Mouse (Mus musculus) kidney, adult 11 months (tissue): ENCODE data around the gene Samd4b.

Experiments used
- DNase-seq: peaks from one replicate; pipeline ENCODE4 v3.0.0; 2022

Samd4b gene

DNA sequence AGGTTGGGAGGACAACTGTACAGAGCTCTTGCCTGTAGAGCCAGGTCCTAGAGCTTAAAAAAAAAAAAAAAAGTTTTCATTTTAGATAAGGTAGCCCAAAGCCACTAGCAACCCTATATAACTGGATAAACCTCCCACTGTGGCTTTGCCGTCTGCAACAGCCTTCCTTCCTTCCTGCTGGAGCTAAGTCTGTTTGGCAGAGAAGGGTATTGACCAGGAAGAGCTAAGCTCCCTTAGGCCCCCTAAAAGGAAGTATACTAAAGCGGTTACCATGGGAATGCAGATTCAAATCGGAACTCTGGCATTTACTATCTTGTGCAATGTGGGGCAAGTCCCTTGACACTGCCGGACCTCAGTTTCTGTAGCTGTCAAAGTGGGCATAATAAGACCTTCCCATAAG lies 155.3 kb downstream of the Samd4b start:
- no peak for DNase-seq

DNA sequence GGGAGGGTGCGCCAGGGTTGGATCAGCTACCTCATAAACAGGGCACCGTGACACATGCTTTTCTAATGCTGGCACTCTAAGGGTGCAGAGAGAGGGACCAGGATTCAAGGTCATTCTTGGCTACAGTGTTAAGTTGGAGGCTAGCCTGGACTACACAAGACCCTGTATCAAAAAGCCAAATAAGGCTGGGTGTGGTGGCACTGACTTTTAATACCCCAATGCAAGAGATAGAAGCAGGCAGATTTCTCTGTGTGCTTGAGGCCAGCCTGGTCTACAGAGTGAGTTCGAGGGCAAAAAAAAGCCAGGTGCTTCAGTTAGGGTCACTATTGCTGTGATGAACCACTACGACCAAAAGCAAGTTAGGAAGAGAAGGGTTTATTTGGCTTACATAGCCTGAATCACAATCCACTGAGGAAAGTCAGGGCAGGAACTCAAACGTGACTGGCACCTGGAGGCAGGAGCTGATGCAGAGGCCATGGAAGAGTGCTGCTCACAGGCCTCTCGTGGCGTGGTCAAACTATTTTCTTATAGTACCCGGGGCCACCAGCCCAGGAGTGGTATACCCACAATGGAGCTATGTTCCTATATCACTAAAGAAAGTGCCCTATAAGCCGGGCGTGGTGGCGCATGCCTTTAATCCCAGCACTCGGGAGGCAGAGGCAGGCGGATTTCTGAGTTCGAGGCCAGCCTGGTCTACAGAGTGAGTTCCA lies 156.0 kb downstream of the Samd4b start:
- DNase-seq: no peak

DNA sequence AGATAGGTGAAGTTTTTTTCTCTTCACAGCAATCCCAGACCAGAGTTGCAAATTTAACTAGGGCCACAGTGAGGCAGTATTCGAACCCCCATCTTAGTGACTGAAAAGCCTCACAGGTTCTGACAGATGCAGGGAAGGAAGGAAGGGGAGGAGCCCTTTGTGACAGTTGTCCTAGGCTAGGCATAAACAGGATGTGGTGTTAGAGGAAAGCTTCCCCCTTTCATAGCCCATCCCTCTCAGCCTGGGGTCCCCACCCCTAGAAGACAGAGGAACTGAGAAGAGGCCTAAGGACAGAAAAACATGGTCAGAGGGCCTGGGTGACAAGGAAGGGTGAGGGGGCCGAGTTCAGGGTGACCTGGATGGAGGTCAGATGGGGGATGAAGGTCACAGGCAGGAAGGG lies 157.2 kb downstream of the Samd4b start:
- peak; percentile 49 for DNase-seq

DNA sequence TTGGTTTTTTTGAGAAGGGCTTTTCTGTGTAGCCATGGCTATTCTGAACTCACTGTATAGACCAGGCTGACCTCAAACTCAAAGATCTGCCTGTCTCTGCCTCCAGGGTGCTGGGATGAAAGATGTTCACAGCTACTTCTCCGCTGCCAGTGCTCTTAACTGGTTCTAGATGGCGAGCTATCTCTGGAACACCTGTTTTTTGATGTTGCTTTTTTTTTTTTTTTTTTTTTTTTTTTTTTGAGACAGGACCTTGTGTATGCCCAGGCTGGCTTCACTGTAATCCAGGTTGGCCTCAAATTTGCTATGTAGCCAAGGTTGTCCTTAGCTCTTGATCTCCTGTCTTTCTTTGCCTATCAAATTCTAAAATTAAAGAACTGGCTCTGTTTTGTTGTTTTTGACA lies 159.2 kb downstream of the Samd4b start:
- DNase-seq: no peak

DNA sequence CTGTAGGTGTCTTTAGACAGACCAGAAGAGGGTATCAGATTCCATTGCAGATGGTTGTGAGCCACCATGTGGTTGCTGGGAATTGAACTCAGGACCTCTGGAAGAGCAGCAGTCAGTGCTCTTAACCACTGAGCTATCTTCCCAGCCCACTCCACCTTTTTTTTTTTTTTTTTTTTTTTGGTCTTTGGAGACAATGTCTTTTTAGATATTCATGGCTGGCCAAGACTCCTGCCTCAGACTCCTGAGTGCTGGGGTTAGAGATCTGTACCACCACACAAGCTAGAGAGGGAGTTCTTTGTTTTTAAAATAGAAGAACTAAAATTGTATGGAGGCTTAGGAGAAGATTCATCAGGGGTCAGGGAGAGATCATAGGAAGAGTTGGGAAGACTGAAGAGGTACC lies 160.0 kb downstream of the Samd4b start:
- no peak for DNase-seq

DNA sequence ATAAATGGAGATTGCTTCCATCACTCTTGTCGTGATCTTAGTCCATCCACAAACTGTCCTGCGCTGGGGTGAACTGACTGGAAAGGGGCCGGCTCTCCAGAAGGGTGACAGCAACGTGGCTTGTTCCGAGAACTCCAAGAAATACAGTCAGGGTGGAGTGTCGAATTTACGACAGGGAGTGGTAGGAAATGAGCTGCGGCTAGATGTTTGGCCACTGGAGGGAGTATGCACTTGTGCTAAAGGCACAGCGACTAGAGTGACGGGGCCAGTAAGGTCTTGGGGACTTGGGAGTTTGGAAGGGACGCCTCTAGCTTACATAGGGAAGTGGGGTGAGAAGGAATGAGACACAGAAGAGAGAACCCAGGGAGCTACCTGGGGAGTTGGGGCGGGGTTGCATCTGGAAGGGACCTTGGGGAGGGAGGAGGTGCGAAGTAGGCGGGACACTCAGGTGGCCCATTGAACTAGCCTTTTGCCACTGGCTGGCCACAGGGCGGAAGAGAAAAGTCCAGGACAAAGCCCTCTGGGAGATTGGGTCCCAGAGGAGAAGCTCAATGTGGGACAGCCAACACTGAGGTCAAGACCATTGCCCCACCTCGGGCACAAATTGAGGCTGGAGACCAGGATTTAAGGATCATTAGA lies 160.9 kb downstream of the Samd4b start, which contains the start of gene Gmfg:
Gene Gmfg, plus strand, starts transcription at position 516 of the 639 bp plus-strand sequence.
- peak; percentile 86 for DNase-seq

DNA sequence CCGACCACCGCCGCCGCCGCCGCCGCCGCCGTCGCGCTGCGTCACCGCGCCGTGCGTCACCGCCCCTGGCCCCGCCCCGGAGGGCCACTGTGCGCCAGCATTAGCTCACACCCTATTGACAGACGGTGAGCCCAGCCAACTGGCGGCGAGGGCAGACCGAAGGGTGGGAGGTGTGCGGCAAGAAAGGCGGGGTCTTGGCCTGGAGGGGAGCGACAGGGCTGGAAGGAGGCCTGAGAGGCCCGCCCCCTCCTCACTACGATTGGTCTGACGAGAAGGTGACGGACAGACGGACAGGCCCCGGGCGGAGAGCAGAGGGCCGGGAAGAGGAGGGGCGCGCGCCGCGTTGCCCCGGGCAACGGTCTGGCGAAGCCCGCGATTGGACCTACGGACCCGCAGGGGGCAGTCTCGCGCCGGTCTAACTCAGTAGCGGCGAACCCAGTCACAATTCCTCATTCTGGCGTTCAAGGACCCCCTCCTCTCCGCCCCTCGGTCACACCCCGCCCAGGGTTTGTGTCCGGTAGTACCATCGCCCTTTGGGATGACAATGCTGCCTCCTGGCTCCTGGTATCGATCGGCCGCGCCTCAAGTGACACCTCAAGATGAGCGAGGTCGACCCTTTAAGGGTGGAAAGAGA lies 161.6 kb downstream of the Samd4b start:
- peak; percentile 100 for DNase-seq

DNA sequence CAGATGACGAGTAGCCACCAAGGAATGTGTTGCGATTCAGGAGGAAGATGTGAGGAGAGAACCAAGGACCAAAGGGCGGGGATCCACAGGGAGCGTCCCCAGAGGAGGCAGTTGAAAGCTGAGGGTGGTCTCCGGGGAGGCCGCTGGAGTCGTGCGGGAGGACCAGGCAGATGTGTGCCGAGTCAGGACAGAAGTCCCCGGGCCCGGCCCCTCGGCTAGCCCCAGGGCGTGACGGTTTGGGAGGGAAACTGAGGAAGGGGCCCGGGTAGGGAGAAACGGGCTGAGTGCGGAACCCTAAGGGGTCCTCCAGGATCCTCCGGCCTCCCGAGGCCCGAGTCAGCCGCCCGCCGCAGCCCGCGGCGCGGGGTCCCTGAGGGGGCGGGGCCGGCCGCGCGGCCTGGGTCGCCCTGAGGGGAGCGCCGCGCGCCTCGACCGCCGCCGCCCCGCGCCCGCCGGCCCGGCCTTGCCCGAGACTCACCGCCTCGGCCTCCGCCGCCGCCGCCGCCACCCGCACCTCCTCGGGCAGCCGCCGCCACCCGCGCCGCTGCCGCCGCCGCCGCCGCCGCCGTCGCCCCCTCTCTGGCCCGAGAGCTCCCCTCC lies 162.2 kb downstream of the Samd4b start:
- peak; percentile 26 for DNase-seq

DNA sequence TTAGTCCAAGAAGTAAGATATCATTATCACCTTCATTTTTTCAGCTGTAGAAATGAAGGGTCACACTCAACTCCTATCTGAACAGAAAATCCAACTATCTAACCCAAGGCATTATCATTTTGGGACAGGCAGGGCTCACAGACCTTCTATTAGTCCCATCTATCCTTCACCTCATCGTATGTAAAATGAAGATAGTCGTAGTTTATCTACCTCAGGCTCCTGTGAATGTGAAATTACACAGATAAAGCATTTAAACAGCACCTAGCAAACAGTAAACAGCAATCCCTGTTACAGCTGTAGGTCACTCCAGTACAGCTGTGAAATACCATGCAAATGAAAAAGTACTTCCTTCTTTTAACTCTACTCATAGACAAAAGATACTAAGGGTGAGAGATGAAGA lies 165.7 kb downstream of the Samd4b start:
- DNase-seq: no peak

DNA sequence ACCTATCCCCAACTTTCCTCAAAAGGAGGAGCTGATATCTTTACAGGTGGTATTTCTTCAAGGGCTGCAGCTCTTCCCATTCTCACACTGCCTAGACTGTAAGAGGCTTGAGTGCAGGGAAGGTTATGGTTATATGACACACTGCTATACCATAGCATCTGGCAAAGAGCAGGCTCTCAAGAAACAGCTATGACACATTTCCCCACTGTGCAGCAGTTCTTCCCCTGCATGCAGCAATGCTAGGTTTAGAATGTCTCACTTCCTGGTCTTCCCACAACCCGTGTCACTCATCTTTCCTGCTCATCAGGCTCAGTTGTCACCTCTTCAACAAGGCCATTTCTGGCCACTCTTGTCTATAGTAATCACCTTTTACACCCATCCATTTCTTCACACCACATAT lies 167.4 kb downstream of the Samd4b start:
- DNase-seq: no peak

DNA sequence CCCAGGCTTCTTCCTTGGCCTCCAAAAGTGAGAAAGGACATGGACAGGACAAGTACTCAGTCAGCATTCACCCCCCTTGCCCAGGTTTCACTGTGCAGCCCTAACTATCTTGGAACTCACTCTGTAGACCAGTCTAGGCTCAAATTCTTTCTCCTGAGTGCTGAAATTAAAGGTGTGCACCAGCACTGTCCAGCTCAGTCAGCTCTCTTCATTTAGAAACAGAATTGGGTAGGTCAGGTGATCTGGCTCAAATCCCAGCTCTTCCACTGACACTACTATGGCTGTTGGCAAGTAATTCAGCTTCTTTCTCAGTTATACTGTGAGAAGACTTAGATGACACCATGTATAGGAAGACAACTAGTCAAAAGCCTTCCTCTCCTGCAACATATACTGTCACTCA lies 170.2 kb downstream of the Samd4b start:
- DNase-seq: no peak

DNA sequence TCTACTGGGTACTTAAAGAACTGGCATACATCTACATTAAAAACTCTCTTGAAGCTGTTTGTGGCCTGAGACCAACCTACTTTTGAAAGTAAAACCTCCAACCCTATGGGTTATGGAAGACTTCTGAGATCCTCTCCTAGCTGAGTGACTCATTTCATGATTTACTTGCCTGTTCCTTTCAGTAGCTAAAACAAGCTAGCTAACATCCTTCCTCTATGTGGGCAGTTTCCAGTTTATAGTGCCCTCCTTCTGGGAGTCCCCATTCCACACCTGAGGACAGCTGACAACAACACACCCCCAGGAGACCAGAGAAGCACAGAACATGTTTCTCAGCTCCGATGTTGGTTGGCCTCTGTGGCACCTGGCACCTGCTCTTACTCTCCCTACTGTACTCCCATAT lies 174.9 kb downstream of the Samd4b start:
- no peak for DNase-seq

DNA sequence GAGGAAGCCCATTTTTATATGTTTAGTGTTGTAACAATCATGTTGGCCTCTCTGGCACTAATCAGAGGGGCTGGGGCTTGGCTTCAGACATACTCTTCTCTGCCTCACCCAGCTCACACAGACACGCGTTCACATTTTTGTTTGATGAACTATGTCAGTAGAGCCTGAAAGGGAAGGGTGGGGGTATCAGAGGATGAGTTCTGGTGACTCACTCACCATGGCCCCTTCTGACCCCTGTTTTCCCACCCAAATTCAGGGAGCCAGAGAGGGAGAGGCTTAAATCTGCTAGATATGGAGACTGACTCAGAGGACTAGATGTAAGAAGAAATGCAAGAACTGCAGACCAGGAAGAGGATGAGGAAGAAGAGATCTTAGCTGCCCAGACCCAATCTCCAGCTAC lies 178.5 kb downstream of the Samd4b start:
- no peak for DNase-seq

DNA sequence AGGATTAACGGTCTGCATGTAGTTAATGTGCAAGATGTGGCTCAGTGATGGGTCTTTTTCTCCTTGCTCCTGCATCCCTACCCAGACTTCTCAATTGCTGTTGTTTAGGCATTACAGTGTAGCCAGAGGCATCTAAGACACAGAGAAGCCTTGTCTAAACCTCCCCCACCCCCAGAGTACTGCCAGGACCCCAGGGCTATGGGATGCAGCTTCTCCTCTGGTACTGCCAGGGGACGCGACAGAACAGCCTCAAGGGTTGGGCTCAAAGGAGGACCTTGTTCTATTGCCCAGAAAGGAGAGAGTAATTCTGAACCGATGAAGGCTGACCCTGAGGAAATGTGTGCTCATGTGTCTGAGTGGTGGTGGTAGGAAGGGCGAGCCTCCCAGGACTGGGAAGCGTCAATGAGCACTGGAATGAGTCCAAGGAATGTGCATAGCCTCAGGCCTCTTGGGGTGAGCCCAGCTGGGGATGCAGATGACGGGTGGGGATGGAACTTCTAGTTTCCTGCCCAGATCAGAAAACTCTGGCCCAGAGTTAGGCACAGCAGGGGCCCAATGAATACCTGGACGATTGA lies 179.8 kb downstream of the Samd4b start:
- DNase-seq: peak; percentile 73

DNA sequence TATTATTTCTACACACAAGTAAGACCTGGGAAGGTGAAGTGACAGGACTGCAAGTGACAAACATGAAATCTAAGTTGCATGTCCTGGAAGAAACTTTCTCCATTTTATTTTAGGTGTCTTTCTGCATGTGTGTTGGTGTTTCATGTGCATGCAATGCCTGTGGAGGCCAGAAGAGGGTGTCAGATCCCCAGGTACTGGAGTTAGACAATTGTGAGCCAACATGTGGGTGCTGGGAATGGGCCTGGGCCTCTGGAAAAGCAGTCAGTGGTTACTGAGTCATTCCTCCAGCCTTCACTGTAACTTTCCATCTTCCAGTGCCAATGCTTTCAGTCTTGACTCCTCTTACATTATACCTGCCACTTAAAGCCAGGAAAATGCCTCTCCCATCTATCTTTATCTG lies 180.6 kb downstream of the Samd4b start:
- DNase-seq: no peak

DNA sequence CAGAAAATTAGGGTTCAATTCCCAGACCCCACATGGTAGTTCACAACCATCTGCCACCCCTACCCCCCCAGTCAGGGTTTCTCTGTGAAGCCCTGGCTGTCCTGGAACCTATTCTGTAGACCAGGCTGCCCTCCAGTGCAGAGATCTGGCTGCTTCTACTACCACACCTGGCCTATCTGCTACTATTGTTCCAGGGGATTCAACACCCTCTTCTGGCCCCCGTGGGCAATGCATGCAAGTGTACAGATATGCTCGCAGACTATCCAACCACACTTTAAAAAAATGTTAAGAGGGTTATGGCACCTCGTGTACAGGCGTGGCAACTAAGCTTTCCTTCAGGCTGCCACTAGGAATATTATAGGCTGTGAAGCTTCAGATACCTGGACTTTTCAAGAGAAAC lies 185.1 kb downstream of the Samd4b start:
- no peak for DNase-seq

DNA sequence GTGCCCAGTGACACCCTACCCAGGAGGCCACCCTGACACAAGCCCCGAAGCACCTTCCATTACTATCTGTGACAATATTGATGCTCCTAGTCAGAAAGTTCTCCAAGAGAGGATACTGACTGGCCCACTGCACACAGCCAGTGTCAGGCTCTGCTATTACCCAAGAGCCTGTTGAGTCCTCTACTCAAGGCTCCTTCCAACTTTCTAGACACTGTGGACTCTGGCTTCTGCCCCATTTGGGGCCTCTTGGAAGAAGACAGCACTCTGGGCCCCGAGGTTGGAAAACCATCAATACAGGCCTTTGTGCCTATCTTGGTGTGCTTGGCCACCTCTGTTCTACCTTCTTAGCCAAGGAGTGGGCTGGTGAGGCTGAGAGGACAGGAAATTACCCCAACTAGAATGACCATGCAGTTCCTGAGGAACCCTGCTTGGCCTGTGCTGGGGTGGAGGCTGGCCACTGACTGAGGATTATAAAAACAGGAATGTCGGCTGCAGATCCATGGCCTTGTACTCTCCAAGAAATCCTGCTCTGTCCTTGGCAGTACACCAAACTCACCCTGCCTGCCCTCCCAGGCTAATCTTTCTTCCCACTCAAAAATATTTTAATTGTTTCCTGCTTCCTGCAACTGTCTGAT lies 187.0 kb downstream of the Samd4b start:
- peak; percentile 75 for DNase-seq

DNA sequence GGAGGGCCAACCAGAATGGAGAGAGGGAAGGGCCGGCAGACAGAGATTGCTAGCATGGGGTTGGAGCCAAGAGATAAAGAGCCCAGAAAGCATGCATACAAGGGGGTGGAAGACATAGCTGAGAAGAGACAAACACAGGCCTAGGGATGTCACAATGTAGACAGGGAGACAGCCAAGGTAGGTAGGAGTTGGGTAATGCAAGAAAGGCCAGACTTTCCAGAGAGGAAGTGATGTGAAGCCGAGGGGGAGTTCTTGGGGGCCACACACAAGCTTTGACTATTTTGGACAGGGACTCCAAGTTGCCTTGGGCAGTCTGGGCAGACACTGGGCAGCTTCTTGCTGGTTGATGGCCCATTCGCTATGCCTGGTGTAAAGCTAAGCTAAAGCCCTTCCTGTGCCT lies 196.0 kb downstream of the Samd4b start:
- DNase-seq: no peak

DNA sequence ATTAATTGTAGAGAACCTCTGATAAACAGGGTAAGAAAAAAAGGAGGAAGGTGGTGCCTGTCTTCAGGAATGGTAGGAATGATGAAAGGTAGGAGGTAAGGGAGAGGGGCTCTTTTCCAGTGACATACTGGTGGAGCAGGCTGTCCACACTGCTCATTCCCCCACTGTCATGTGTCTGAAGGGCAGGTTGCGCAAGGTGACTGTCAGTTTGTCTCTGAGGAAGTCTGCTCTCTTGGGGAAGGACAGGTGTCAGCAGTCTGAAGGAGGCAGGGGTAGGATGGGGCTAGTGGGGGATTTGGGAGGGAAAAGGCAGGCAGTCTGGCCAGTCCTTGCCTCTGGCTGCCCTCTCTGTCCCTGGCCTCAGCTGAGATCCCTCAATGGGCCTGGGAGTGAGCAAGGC lies 196.9 kb downstream of the Samd4b start:
- no peak for DNase-seq

DNA sequence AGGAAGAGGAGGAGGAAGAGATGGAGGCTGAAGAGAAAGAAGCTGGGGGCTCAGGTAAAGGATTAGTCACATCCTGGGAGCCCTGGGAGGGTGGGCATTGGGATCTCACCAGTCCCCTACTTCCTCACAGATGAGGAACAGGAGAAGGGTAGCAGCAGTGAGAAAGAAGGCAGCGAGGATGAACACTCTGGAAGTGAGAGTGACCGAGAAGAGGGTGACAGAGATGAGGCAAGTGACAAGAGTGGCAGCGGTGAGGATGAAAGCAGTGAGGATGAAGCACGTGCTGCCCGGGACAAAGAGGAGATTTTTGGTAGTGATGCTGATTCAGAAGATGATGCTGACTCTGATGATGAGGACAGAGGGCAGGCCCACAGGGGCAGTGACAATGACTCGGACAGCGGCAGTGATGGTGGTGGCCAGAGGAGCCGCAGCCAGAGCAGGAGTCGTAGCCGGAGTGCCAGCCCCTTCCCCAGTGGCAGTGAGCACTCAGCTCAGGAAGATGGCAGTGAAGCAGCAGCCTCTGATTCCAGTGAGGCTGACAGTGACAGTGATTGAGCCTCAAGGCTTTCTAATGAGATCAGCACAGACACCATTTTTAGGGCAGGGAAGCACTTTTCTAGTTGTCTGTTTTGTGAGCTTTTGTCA lies 199.1 kb downstream of the Samd4b start:
- DNase-seq: no peak

DNA sequence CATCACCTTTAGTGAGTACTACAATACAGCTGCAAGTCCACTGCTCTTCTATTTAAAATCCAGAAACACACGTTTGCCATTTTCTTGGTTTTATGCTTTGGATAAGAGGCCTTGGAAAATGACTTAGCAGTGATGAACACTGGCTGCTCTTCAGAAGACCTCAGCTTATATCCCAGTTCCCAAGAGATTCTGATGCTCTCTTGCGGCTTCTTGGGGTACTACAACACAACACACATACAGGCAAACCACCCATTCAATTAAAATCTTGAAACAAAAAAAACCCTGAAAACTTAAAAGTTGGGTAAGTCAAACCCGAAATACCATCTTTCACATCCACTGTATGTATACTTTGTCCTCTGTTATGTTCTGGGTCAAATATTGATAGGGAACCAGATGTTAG lies 199.9 kb downstream of the Samd4b start:
- DNase-seq: no peak

DNA sequence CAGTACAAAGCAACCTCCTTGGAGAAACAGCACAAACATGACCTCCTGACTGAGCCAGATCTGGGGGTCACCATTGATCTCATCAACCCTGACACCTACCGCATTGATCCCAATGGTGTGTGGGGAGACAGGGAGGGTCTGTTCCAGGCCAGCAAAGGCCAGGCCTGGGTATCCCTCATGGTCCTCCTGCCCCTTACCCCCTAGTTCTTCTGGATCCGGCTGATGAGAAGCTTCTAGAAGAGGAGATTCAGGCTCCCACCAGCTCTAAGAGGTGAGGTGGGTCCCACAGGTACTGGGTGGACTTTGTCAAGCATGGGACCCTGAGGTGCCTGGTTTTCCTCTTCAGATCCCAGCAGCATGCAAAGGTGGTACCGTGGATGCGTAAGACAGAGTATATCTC lies 202.5 kb downstream of the Samd4b start:
- DNase-seq: no peak
